Mouse (Mus musculus) testis, adult 2 months (tissue): Measurements from ENCODE around the gene Rhpn2.

ENCODE experiments used
- CTCF ChIP-seq: fragments of 200-500 bp; IDR thresholded peaks from 2 replicates; pipeline ENCODE4 v1.5.1; 2012; ENCODE audit warnings: low read depth, mild to moderate bottlenecking, inconsistent platforms, low read length, moderate library complexity; ENCODE audit not compliant: control insufficient read depth, insufficient read depth, insufficient replicate concordance
- POLR2A ChIP-seq: fragments of 200-500 bp; IDR thresholded peaks from 2 replicates; pipeline ENCODE4 v1.6.1; 2012; ENCODE audit warnings: low read depth, mild to moderate bottlenecking, inconsistent platforms, low read length, moderate library complexity; ENCODE audit not compliant: control insufficient read depth

DNA sequence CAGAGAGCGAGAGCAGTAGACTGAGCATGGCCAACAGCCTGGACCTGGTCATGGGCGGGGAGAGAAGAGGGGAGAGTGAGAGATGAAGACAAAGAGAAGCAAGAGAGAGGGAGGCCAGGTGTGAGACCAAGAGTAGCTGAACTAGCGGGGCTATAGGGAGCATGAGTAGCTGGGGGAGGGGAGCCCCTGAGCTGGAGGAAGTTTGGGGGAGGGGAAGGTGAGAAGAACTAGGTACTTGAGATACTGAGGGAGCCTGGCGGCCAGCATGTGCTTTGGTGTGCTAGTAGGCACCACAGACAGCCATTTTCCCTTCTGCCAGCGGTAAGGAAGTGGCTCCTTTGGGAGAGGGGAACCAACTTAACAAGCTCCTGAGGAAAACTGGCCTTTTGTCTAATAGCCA, 81.3 kb downstream of the Rhpn2 start:
- no peak for TF ChIP-seq POLR2A
- TF ChIP-seq CTCF = no peak
